ENCODE assay signal across 20 mouse cellular contexts in the genomic region with DNA sequence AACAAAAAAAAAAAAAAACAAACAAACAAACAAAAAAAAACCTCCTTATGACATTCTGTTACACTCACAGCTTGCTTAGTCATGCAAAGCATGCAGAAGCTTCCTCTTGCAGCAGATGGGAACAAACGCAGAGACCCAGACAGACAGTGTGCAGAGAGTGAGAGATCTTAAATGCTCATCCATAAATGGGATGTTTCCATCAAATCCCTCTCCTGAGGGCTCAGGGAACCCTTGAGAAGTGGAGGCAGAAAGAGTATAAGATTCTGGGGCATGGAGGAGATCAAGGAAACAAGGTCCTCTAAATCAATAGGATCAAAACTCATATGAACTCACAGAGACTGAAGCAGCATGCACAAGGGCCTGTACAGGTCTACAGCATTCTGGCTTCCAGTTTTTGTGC. TPM values are rescaled to one million over a fixed set of nuclear protein-coding genes. Genes with fewer than 3 reads are reported as not detected.
"Had no signal": no experiment of that assay in that cellular context is flagged by ENCODE, and none has a peak within 500 bp of the region (broad histone marks: within the 10 kb centered on the region; RNA-seq: fewer than 3 reads in every experiment).

No protein-coding gene starts in this region.

- H3K9ac ChIP-seq: lung, embryonic 14.5 days; midbrain, embryonic 12.5 days; neural tube, embryonic 13.5 days; neural tube, embryonic 15.5 days; stomach, embryonic 15.5 days had no signal

- H3K4me2 ChIP-seq: lung, embryonic 14.5 days; midbrain, embryonic 12.5 days; neural tube, embryonic 13.5 days; neural tube, embryonic 15.5 days; stomach, embryonic 15.5 days had no signal

- H3K27ac ChIP-seq: midbrain, embryonic 10.5 days; midbrain, embryonic 12.5 days; neural tube, embryonic 13.5 days; neural tube, embryonic 15.5 days; stomach, embryonic 15.5 days; stomach, postnatal 0 days had no signal

- H3K9me3 ChIP-seq: midbrain, embryonic 10.5 days; midbrain, embryonic 12.5 days; neural tube, embryonic 15.5 days; stomach, embryonic 15.5 days had no signal

- DNase-seq: lung, adult 18-20 months; lung, embryonic 14.5 days; lung, postnatal 10 days; lung, postnatal 4 days; midbrain, embryonic 14.5 days; right cerebral cortex, postnatal 25 days; right cerebral cortex, postnatal 4 days; spleen, adult 18-20 months; thymus, adult 2 months; thymus, postnatal 25 days; thymus, postnatal 4 days had no signal

- H3K36me3 ChIP-seq: midbrain, embryonic 10.5 days; midbrain, embryonic 12.5 days; neural tube, embryonic 13.5 days; neural tube, embryonic 15.5 days; stomach, embryonic 15.5 days had no signal

- H3K27me3 ChIP-seq: midbrain, embryonic 12.5 days; neural tube, embryonic 13.5 days; neural tube, embryonic 15.5 days; stomach, embryonic 15.5 days had no signal

- ATAC-seq: midbrain, embryonic 16.5 days had no signal

- H3K4me1 ChIP-seq: midbrain, embryonic 10.5 days; midbrain, embryonic 12.5 days; neural tube, embryonic 13.5 days; neural tube, embryonic 15.5 days; stomach, embryonic 15.5 days had no signal

- H3K4me3 ChIP-seq: midbrain, embryonic 10.5 days; midbrain, embryonic 12.5 days; myocyte; neural tube, embryonic 13.5 days; neural tube, embryonic 15.5 days; stomach, embryonic 15.5 days had no signal

RNA-seq across cellular contexts. Expression of a gene that starts 52.5 kb away (rescaled TPM):
- total RNA-seq: megakaryocyte-erythroid progenitor cell, adult 5-6 weeks had no signal
